Mouse (Mus musculus) large intestine, adult 2 months (tissue): ENCODE data around the gene Slc12a5. TPM values are rescaled to one million over a fixed set of nuclear protein-coding genes. Genes with fewer than 3 reads are reported as not detected.

Experiments used
- DNase-seq: peaks from one replicate; pipeline ENCODE4 v3.0.0-alpha.2; 2012; ENCODE audit warnings: low read depth, low spot score
- WGBS: fragments of 180-500 bp; shearing (Covaris S2); methylation state at CpG from one replicate; pipeline ENCODE4 v1.1.7; 2018; 5-methylcytosine and 5-hydroxymethylcytosine counted together
- polyA plus RNA-seq: library from polyadenylated mRNA; depleted of rRNA; stranded (reverse); fragments of >200 nt; gene quantifications from 2 replicates; pipeline ENCODE4 v1.2.3, GENCODE M21; 2012

Slc12a5 gene
- polyA plus RNA-seq, 1 experiment, result 0.50 TPM

GRCm38 (mm10) chr2:164942692-164943290 lies 17.8 kb upstream of the Slc12a5 start:
- no peak for DNase-seq
- 24% methylated on average over 5 of the region's 5 CpGs for WGBS

- 39% methylated on average over 4 of the region's 4 CpGs for WGBS
- no peak for DNase-seq
Measured at GRCm38 (mm10) chr2:164947506-164947905, 13.1 kb upstream of the Slc12a5 start.

- DNase-seq, result no peak
- WGBS, result 3% methylated on average over 7 of the region's 7 CpGs
Measured at GRCm38 (mm10) chr2:164947930-164948329, 12.7 kb upstream of the Slc12a5 start.

- WGBS, result 12% methylated on average over 25 of the region's 25 CpGs
Measured at GRCm38 (mm10) chr2:164948962-164949361, 11.6 kb upstream of the Slc12a5 start.

GRCm38 (mm10) chr2:164950501-164950900 lies 10.1 kb upstream of the Slc12a5 start:
- DNase-seq, result no peak
- WGBS, result 24% methylated on average over 13 of the region's 13 CpGs

More at GRCm38 (mm10) chr2:164948962-164949361, 11.6 kb upstream of the Slc12a5 start:
- no peak for DNase-seq

- no peak for DNase-seq
- WGBS, result 79% methylated on average over 4 of the region's 4 CpGs
Measured at GRCm38 (mm10) chr2:164951745-164952144, 8.9 kb upstream of the Slc12a5 start.

- no peak for DNase-seq
- 37% methylated on average over 13 of the region's 13 CpGs for WGBS
Measured at GRCm38 (mm10) chr2:164952448-164952847, 8.2 kb upstream of the Slc12a5 start.

GRCm38 (mm10) chr2:164953224-164953623 lies 7.4 kb upstream of the Slc12a5 start:
- WGBS, result 2% methylated on average over 21 of the region's 21 CpGs
- DNase-seq, result no peak

GRCm38 (mm10) chr2:164955725-164956124 lies 4.9 kb upstream of the Slc12a5 start:
- DNase-seq, result no peak
- 70% methylated on average over 4 of the region's 4 CpGs for WGBS

GRCm38 (mm10) chr2:164956195-164956594 lies 4.4 kb upstream of the Slc12a5 start:
- DNase-seq, result no peak
- WGBS, result 33% methylated on average over 5 of the region's 5 CpGs

GRCm38 (mm10) chr2:164957548-164958315 lies 2.9 kb upstream of the Slc12a5 start:
- 65% methylated on average over 9 of the region's 9 CpGs for WGBS

GRCm38 (mm10) chr2:164961506-164962182 lies 1.0 kb downstream of the Slc12a5 start:
- DNase-seq, result no peak
- WGBS, result 11% methylated on average over 17 of the region's 17 CpGs

More at GRCm38 (mm10) chr2:164957548-164958315, 2.9 kb upstream of the Slc12a5 start:
- DNase-seq, result no peak

GRCm38 (mm10) chr2:164962183-164962580 lies 1.6 kb downstream of the Slc12a5 start:
- WGBS, result 43% methylated on average over 7 of the region's 7 CpGs
- no peak for DNase-seq

- 56% methylated on average over 9 of the region's 9 CpGs for WGBS
- no peak for DNase-seq
Measured at GRCm38 (mm10) chr2:164964242-164964894, 3.8 kb downstream of the Slc12a5 start.

- 96% methylated on average over 1 of the region's 1 CpGs for WGBS
- no peak for DNase-seq
Measured at GRCm38 (mm10) chr2:164964981-164965380, 4.4 kb downstream of the Slc12a5 start.

GRCm38 (mm10) chr2:164966381-164966780 lies 5.8 kb downstream of the Slc12a5 start:
- DNase-seq, result no peak
- WGBS, result 23% methylated on average over 8 of the region's 8 CpGs

- 20% methylated on average over 6 of the region's 6 CpGs for WGBS
- DNase-seq, result no peak
Measured at GRCm38 (mm10) chr2:164967193-164967592, 6.6 kb downstream of the Slc12a5 start.

GRCm38 (mm10) chr2:164967761-164968440 lies 7.3 kb downstream of the Slc12a5 start:
- no peak for DNase-seq
- WGBS, result 5% methylated on average over 62 of the region's 65 CpGs

GRCm38 (mm10) chr2:164968451-164968851 lies 7.8 kb downstream of the Slc12a5 start:
- DNase-seq, result no peak
- 4% methylated on average over 29 of the region's 29 CpGs for WGBS
